Mouse (Mus musculus): ENCODE results near the gene Ptar1. TPM values are rescaled to one million over a fixed set of nuclear protein-coding genes. Genes with fewer than 3 reads are reported as not detected.
"Not testable (repeated sequence)": the region's sequence is repeated elsewhere in the genome, so short reads cannot be mapped to it uniquely, and the experiment has no call there.

Gene Ptar1
- total RNA-seq (2021) (10 to 100 TPM; 23.5 to 24.3 TPM), polyA plus RNA-seq (2012; rRNA removed) (0.75 and 0.90 TPM in 2 replicates)
- long read RNA-seq, partial matches to known transcripts = 0 of 1 reads
- long read RNA-seq, other reads (novel, unspliced or antisense) = 1 of 1 reads

DNA sequence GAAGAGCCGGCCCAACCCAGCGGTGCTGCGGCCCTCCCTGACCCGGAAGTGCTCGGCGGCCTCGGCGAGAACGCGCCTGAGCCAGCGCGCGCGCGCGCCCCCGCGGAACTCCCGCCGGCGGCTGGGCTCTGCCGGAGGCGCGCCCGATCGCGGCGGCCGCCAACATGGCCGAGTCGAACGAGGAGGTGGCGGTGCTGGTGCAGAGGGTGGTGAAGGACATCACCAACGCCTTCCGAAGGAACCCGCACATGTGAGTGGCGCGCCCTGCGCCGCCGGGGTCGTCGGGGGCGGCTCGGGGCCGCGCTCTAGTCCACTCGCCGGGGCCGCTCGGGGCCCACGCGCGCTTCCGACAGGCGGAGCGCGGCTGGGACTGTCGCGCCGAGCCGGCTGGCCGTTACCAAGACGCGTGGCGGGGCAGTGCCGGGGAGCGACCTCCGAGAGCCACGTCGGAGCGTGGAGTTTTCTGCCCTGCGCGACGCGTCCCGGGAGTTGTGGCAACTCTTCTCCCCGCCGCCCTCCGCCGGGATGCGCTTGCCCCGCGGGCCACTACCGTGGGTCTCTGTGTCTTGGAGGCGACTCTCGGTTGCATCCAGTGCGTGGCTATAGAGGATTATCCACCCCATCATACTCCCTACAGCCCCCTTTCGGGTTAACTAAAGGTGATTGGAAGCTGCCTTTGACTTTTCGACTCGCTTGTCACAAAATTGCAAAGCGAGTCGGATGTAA is at the start of gene Ptar1:
Gene Ptar1, plus strand, starts transcription at position 134 of the 726 bp plus-strand sequence.
- DNase-seq = peak; percentile 96

DNA sequence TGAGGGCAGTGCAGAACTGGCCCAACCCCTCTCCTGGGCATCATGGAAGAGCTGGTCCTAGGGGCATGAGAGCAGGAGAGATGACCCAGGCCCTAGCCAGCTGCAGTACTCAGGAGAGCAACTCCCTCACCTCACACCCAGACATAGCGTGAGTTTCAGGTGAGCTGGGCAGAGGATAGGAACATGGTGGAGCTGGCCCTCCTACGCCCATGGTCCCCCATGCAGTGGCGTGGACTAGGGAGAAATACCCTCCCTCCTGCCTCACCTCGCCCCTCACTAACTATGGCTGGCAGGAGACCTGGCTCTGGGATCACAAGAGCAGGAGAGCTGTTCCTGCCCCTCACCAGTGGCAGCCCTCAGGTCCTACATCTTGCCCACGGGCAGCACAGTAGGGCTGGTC is 43.4 kb upstream of the Ptar1 start:
- DNase-seq = no peak

DNA sequence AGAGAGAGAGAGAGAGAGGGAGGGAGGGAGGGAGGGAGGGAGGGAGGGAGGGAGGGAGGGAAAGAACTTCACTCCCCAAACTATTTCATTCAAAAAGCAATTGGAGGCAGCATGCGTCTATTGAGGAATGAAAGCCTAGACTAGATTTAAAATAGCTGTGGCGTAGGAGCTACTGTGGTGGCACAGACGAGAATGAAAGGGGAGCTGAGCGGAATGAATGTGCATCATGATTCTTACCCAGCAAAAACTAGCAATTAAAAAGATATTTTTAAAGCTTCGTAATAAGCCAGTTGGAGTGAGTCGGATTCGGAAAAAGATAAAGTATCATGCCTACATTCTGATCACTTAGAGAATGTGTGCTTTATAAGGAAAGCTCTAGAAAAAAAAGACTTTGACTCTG is 41.9 kb upstream of the Ptar1 start:
- no peak for DNase-seq

DNA sequence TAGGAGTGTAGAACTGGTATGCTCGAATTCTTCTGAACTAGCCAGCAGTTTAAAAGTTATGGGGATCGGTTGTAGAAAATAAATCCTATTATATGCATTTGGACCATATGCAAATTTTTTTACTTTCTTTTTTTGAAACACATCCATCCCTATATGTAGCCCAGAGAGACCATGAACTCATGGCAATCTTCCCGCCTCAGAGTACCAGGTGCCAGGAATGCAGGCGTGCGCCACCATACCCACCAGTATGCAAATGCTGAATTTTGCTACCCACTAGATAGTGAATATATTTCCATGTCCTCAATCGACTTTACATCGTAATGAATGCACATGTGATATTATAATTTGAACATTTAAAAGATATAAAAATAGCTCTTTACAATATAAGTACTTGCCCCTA is 39.9 kb upstream of the Ptar1 start:
- DNase-seq = no peak

DNA sequence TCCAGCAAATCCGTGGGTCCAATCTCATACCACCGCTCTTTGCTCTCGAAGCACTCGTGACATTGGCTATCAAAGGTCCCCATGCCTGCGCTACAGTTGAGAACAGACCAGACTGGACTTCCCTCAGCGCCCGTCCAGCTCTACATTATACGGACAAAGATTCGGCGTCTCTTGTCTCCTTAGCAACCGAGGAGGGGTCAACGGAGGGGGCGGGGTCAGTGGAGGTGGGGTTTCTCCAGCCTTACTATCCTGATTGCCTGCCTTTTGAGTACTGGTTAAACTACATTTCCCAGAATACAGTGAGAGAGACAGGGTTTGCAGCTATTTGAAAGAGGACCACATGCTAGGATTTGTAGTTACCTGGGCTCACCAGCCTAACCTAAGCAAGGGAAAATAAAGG is 34.6 kb upstream of the Ptar1 start, which contains the start of gene 1700028P14Rik:
Gene 1700028P14Rik, minus strand, starts transcription at position 169 of the 400 bp plus-strand sequence.
- peak; percentile 64 for DNase-seq

DNA sequence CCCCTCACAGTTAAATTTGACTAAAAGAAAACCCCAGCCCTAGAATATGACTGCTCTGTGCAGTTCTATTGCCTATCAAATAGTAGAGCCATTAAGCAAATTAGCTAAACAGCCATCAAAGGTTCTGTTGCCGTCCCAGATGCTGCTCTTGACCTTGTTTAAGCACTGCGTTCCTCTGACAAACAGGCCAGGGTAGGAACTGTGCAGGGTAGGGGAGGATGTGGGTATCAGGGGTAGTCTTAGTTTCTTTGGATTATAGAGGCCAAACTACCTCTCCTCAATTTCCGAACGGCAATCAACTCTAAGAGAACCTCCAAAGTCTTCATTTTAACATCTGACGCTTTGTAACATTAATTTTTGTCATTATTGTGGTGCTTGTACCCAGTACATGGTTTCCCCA is 34.1 kb upstream of the Ptar1 start:
- DNase-seq = no peak

DNA sequence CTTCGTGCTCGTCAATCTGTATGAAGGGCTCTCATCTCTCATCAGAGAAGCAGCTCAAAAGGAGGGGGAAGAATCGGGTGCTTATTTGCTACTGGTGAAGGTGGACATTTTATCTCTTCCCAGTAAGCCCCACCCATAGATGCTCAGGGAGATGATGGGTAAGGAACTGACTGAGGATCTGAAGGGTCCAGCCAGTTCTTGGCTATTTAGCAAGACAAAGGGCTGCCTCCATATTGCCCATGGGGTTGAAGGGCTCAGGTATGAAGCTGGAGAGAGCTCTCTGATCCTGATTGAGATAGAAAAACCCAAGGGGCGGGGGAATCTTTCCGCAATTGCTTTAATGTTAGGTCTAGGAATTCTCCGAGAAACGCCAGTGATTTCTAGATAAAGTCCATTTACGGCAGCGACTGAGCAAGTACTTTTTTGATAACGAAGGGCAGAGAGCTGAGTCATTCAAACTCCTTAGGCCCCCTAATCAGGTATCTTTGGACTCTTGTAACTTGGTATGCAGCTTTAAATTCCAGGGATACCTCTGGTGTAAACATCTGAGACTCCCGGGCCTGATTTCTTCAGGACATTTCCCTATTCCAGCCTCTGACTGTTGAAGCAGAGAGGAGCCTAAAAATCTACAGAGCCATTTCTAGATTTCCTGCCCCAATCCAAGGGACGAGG is 29.8 kb upstream of the Ptar1 start:
- no peak for DNase-seq

DNA sequence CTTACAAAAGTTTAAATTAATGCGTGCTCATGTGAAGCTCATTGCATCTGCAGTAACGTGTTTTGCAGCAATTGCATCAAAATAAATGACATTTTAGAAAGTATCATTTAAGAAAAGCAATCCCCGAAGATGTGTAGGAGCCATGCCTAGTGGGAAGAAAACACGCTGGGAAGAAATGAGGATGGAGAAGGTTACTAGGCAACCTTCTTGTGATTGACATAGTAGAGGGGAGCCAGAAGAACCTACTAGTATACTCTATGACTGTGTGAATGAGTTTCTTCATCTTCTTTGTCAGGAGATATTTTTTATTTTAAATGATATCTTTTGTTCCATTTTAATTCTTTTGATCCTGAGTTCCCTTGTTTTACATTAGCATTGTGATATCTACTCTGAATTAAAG is 28.9 kb upstream of the Ptar1 start:
- DNase-seq = no peak

DNA sequence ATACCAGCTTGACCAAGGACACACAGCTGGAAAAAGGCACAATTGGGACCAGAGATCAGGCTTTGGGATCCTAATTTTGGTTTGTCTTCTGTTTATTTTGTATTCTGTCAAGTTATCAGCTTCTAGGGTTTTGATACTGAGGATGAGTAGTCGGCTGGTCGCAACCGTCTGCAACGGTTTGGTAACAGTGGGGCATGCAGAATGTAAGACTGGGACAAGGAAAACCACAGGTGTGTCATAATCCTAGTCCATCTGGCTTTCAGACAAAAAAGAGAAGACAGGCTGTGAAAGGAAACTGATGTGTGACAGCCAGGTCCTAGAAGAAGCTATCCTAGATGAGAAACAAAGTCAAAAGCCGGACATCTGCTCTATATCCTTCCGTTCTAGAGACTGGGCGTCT is 23.1 kb upstream of the Ptar1 start:
- DNase-seq = no peak

DNA sequence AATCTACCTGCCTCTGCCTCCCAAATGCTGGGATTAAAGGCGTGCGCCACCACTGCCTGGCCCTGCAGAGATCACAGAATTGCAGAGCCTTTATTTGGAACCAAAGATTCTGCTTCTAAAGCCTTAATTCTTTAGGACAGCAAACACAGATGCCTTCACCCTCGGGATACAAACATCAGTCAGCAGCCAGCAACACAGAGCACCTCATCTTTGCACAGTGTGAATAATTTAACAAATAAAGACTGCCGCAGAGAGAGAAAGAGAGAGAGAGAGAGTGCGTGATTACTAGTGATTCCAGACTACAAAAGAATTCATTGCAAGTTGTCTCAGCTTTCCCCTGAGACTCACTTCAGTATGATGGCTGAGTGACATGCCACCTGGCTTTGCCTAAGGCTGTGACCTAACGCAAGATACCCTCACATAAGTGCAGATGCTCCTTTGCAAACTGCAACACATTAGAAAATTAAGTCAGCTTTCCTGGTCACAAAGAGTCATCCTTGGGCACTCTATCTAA is 19.0 kb upstream of the Ptar1 start:
- DNase-seq = no peak

DNA sequence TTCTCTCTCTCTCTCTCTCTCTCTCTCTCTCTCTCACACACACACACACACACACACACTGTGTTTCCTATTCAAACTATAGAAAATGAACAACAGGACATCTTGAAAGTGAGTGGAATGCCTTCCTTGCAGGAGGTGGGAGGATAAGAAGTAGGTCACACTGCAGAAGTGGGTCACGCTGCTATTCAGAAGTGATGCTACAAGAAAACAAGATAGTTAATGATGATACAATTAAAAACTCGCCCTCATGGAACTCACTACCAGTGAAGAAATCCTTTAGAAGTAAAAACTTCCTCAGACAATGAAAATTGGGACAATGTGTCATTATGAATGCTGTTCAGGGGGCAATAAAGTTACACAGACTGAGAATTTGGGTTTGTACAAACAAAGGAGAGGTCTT is 14.2 kb upstream of the Ptar1 start:
- DNase-seq = no peak

DNA sequence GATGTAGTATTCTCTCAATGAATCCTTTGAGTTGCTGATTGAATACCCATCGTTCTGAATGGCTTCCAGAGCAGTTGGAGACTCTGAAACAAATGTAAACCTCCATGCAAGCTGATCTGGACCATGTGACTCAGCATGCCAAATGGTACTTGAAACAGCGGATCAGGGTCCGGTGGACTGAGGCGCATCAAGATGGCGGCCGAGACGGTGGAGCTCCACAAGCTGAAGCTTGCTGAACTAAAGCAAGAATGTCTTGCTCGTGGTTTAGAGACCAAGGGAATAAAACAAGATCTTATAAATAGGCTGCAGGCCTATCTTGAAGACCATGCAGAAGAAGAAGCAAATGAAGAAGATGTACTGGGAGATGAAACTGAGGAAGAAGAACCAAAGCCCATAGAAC is 11.6 kb upstream of the Ptar1 start:
- DNase-seq = not testable (repeated sequence)

DNA sequence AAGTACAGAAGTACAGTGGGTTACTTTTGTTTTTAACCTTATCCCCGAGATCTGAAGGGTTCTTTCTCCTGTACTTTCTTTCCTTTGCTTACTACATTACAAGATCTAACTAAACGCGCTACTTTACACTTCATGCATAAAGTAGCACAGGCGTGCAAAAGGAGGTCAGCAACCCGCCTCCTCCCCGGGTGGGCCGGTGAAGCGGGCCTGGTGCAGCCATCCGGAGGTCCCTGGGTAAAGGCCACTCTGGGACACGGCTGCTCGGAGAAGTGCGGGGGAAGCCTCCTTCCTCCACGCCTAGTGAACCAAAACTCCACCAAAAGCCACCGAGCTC is 300 bp upstream of the Ptar1 start:
- no peak for DNase-seq

DNA sequence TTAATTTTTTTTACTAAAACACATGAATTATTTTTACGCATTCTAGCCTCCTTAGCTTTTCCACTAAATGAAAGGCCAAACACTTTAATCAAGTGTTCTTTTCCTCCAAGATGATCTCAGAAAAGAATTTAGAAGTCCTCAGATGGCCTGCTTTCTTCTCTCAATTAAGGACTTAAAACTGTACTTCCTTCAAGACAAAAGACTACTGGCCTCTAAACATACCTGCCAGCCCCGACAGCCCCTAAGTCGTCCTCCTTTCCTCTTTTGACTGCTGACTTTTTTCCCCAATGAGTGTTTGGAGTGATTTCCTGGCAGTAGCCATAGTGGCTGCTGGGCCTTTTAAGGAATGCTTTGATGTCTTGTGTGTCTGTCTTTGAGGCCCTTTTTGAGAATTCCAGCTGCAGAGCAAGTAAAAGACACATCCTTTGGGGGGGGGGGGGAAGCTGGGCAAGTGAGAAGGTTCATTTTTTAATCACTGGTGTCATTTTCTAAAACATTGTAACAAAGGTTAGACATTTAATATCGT is 1.3 kb downstream of the Ptar1 start:
- peak; percentile 16 for DNase-seq

DNA sequence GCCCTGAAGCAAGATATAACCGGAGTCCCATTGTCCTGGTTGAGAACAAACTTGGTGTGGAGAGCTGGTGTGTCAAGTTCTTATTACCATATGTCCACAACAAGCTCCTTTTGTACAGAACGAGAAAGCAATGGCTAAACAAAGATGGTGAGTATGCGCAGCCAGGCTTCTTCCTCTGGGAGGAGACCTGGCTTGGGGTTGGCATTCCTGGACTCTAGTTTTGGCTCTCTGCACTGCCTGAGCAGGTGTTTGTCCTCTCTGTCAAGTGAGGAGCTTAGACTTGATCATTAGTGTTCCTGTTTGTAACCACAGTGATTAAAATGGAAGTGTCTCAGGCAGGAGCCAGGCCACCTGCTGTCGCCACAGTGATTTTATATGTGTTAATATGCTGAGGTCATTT is 7.1 kb downstream of the Ptar1 start:
- no peak for DNase-seq

DNA sequence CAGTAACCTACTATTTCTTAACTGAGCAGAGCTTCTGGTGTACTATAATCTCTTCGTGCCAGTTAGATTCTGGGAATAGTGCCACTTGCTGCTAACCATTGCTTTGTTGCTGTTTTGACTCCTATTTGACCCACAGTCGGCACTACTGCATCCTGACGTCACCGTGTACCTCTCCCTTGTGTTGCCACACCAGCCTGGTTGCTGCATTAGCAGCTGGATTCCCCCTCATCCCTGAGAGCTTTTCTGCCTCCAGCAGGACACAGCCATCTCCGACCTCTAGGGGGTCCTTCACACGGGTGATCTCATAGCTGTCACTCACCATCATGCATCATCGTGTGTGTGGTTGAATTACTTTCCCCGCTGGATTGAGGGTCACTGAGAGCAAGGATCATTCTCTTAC is 10.6 kb downstream of the Ptar1 start:
- DNase-seq = peak; percentile 78

DNA sequence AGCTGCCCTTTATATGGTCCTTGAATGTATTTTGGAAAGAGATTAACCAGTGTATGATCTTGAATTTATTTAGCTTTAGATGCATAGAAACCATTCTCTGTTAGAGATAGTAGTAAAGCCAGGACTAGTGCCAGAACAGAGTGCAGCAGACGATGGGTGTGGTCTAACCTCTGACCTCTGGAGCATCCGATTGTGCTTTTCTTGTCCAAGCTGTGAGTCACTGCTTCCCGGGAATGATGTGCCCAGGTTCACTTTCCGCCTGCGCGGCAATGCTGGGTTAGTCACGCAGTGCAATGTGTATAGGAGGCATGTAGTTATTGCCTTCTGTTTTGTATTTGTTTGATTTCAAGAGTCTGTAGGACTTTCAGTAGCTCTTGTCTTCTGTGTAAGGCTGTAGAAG is 11.1 kb downstream of the Ptar1 start:
- peak; percentile 66 for DNase-seq

DNA sequence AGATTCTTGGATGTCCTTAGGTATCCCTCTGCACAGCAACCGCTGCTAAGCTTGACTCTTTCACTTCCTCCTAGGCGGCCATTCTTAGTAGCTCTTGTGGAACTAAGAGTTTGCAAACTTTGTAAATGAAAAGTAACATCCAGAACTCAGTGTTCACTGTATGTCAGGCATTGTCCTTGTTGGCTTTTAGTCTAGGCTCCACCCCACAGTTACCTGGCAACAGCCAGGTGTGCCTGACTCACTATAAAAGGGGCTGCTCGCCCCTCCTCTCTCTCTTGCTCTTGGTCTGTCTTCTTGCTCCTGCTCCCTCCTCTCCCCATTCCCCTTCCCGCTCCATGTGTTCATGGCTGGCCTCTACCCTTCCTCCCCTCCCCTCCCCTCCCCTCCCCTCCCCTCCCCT is 11.9 kb downstream of the Ptar1 start:
- DNase-seq = no peak

DNA sequence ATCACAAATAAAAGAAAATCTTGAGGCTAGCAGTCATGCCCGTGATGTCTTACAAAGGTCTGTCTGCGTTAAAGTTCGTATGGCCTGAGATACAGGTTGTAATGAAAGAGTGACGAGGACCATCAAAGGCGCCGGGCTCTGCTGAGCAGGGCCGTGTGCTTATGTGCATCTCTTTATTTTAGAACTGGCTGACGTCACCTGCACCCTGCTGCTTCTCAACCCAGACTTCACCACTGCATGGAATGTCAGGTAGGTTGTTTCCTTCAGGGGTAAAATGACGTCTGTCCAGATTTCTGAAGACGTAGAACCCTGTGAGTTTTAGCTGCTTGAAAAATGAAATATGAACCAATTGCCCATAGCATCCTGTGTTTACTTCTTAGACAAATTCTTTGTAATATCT is 15.7 kb downstream of the Ptar1 start:
- DNase-seq = no peak

DNA sequence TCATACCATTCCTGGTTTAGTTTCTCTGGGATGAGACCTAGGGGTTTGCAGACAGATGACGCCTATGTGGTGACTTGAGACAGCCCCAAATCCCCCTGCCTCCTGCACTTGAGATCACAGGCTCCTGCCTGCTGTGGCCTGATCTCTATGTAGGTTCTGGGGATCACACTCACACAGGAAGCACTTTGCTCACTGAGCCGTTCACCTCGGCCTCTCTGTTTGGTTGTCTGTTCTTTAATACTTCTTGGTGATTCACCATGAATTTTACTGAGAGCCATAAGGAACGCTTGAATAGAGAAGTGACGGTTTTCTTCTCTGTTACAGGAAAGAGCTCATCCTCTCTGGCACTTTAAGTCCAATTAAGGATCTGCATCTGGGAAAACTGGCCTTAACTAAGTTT is 18.2 kb downstream of the Ptar1 start:
- no peak for DNase-seq

DNA sequence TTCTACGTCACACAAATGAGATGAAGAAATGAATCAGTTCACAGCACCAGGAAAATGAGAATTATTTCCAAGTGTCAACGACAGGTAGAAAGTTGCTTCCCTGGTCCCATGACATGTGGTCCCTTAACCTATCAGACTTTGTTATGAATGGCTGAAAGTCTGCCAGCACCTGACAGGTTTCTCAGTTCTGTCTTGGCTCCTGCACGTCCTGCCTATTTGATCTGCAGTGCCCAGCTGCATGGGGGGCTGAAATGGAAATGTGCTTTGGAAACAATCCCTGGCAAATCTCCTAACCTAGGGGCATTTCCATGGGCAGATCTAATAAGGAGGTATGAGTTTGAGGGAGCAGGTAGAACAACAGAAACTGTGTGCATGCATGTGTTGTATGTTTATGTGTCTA is 59.3 kb downstream of the Ptar1 start:
- no peak for DNase-seq

DNA sequence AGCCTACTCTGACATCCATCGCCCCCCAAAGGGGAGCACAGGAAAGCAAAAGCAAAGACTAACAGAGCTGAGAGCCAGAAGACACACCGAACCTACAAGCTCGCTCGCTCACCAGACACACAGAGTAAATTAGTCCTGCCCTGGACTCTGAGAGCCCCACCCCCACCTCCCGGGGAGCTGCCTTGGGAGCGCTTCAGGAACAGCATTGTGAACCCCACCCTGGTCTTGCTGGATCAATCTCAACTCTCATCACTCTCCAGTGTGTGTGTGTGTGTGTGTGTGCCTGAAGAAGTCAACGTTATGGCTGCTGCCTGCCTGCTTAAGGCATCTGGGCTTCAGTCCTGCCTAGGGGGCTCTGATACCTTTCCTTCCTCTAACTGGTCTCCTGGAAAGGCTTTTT is 69.8 kb downstream of the Ptar1 start:
- DNase-seq = no peak

DNA sequence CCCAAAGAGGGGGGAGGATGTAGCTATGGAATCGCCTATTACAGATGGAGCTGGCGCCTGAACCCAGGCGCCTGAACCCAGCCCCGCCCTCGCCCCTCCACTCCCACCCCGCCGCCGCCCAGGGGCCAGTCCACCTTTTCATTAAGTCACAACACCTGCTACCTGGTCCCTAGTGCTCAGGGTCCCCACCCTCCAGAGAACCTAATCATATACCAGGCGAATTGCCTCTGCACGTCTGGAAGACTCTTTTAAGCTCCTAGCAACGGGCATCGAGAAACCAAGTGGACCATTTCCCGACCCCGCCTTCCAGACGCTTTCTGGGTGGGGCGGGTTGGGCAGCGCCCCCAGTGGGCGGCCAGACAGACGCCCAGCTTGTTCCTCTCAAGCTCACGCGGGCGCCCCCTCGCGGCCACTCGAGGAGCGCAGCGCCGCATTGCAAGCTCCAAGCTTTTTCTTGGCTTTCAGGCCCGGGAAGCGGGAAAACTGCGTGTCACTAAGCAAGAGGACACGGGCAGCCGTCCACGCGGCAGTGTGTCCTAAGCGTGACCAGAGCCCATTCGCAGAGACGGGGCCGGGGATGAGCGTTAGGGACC is 70.8 kb downstream of the Ptar1 start:
- peak; percentile 94 for DNase-seq

Measured in adrenal gland, adult 2 months (tissue).